Mouse (Mus musculus) induced T-regulatory cell, adult 2 months (primary cell): ENCODE results near the gene Onecut1.
A peak's percentile ranks its signal among the peaks of the same experiment; 100 is the strongest.

Experiments used
- DNase-seq: peaks from one replicate; pipeline ENCODE4 v3.0.0-alpha.2; 2012; ENCODE audit warnings: low read depth

The Onecut1 gene

DNA sequence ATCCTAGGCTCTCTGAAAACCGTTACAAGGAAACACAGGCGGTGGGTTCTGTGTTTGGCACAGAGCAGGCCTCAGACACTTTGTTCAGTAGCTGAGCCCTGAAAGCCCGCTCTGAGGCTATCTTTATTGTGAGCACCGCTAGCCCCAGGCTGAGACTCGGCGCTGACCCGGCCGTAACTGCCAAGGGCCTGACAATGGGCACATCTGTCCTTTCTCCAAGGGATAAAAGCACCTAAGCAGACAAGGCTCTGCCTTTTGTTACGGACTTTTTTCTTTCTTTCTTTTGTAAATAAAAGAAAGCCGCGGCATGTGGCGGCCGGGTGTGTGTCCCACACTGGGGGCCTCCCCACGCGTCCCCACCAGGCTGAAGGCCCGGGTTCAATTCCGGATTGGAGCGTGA lies 1.3 kb upstream of the Onecut1 start:
- DNase-seq, result no peak

DNA sequence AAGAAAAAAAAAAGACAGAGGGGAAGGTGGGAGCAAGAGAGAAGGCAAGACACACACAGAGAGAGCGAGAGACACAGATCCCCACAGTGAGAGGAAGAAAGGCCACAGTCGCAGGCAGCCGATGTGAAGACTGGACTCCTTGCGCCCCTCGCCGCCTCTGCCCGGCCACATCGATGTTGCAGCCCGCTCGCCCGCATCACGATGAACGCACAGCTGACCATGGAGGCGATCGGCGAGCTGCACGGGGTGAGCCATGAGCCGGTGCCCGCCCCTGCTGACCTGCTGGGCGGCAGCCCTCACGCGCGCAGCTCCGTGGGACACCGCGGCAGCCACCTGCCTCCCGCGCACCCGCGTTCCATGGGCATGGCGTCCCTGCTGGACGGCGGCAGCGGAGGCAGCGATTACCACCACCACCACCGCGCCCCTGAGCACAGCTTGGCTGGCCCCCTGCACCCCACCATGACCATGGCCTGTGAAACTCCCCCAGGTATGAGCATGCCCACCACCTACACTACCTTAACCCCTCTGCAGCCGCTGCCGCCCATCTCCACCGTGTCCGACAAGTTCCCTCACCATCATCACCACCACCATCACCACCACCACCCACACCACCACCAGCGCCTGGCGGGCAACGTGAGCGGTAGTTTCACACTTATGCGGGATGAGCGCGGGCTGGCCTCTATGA lies 517 bp downstream of the Onecut1 start:
- no peak for DNase-seq

DNA sequence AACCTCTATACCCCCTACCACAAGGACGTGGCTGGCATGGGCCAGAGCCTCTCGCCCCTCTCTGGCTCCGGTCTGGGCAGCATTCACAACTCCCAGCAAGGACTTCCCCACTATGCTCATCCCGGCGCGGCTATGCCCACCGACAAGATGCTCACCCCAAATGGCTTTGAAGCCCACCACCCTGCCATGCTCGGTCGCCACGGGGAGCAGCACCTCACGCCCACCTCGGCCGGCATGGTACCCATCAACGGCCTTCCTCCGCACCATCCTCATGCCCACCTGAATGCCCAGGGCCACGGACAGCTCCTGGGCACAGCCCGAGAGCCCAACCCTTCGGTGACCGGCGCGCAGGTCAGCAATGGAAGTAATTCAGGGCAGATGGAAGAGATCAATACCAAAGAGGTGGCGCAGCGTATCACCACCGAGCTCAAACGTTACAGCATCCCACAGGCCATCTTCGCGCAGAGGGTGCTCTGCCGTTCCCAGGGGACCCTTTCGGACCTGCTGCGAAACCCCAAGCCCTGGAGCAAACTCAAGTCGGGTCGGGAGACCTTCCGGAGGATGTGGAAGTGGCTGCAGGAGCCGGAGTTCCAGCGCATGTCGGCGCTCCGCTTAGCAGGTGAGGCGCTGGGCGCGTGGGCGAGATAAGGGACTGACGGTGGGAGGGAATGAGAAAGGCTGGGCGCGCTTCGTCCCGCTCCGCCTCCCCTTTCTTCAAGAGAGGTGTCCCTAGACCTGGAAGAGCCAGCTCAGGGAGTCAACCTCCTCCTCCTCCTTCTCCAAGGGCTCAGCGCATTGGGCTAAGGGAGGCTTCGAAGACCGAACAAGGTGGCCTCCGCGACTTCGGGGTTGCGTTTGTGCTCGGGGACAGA lies 1.3 kb downstream of the Onecut1 start:
- DNase-seq, result no peak

DNA sequence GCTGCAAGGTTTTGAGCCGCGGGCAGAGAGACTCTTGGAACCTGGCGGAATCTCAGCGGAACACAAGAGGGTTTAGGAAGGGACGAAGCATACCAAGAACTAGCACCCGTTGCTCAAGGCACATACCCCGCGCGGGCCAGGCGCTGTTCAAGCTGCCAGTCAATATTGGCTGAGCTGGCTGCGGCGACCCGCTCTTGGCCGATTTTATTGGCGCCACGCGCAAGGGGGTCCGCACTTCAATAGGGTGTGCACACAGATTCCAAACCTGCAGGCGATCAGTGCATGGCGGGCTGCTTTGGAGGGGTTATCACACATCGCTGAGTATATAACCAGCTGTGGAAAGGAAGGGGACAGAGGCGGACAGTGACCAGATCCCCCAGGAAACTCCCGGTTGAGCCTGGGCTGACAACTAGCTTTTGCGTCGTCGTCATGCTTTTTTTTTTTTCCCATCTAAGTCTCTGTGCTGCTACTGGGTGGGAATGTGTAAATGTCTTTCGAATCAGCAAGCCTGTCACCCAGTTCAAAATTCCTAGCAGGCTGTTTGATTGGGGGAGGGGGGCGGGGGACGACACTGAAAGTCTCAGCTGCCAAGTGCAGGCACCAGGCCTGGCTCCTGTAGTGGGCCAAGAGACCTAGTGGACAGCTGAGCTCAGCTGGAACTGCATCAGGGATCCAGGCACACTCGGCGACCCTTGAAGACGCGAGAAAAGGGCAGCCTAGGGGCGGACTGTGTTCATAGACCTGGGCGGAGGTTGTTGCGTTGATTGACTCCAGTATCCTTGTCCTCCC lies 2.1 kb downstream of the Onecut1 start:
- DNase-seq, result no peak

DNA sequence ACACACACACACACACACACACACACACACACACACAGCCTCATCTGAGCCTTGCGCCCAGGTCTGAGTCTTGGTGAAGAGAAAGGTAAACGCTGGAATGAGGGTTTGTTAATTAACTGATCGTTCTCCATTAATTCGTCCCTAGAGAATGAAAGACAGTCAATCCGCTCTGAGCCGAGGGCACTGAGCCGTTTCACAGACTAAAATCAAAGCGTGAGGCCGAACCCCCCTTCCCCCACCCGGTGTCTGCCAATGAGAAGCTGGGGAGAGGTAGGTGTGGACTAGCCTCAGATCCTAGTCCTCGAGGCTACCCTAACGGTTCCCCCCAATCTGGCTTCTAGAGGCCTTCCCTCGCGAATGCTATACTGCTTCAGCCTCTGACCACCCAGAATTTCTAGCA lies 2.8 kb downstream of the Onecut1 start:
- DNase-seq, result no peak

DNA sequence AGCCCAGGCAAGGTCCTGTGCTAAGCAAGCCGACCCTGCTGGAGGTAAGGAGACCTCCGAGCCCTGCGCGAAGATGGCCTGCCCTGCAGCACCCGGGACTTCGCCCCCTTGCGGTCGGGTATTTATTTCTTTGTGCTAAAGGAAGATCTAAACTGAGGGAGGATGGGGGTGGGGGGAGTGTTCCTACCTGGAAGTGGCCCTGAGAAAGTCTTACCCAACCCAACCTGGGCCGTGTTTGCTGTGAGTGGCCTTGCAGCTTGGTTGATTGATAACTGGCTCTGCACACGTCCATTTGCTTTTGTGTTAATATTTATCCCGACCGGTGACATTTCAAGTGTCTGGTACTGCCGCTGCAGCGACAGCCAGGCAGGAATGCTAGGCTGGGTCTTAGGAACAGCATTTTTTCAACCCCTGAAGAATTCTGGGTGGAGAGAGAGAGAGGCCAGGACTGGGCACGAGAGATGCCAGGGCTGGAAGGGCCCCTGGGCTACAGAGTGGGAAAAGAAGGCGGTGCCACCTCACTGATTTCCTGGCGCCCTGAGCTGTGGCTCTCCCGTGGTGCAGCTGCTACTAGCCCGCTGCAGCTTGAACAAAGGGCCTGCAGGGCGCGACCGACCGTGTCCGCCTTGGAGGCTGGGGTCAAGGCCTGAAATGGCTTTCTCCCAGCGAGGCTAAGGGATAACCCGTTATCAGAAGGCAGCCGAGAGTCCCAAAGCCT lies 5.0 kb downstream of the Onecut1 start:
- no peak for DNase-seq

DNA sequence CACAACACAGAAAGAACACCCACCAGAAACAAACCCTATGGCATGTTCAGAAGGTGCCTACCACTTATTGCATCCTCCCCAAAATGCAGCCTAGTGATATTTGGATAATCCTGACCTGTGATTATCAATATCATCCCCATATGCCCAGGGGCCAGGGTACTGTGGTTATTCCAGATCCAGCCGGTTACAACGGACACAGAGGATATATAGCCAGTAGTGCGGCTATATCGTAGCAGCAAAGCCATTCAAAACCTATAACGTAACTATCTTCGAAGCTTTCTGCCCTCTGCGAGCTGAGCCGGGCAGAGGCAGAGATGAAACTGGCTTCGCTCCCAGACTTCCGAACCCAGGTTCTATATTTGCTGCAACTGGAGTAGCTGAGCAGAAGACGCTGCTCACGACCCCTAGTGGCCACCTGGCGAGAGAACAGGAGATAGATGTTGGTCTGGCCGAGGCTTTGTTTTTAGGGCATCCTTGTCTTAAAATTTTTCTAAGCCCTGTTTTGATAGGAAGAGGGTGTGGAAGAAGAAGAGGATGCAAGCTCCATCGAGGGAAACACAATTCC lies 6.0 kb downstream of the Onecut1 start:
- DNase-seq, result peak; percentile 37

DNA sequence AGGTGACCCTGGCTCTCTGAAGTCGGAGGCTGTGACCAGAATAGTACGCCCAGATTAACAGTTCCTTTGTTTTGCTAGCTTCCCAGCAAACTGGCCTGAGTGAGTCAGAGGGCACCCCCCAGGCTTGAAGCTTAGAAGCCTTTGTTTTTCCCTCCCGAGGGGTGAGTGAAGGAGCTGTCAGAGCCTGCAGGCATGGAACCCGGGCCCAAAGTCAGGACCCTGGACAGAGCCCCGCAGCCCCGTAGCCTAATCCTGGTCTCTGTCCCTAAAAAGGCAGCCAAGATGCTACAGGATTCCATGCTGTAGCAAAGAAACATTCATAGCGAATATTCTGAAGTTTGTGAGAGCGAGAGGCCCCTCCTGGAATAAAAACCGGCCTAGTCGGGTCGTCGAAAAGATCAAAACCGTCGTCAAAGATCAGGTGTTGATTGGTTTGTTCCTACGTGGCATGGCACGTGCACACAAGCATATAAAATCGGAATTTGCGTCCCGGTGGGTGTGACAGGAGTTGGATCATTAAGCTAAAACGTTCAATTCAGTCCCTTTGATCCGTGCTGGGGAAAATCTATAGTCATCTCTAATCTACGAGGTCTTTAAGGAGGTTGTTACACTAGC lies 6.7 kb downstream of the Onecut1 start:
- DNase-seq, result no peak

DNA sequence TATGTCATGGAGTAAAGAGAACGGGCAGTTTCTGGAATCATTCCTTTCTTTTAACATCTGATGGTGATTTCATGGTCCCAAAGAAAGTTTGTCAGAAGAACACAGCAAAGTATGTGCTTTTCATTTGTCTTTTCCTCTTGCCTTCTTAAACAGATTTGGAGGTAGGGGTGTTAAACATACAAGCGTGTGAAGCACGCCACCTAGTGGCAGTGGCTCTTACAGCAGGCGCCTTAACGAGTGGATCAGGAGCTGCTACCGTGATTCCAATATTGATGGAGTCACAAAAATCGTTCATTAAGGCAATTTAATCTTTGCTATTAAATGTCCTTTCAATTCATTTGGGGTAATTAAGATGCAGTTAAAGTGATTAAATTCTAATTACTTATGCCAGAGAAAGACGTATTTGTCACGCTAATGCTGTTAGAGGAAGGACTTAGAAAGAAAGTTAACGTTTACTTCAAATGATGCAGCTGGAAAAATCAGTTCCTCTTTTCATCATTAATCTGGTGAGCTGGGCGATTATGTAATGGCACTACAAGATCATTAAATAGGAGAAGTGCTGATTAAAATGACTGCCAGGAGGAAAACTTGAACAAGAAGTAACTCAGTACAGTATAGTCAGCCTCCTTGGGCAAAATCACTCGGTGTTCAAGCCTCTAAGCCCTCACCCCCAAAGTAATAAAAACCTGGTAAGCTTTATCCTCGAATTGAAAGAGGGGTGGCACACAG lies 9.4 kb downstream of the Onecut1 start:
- peak; percentile 65 for DNase-seq

DNA sequence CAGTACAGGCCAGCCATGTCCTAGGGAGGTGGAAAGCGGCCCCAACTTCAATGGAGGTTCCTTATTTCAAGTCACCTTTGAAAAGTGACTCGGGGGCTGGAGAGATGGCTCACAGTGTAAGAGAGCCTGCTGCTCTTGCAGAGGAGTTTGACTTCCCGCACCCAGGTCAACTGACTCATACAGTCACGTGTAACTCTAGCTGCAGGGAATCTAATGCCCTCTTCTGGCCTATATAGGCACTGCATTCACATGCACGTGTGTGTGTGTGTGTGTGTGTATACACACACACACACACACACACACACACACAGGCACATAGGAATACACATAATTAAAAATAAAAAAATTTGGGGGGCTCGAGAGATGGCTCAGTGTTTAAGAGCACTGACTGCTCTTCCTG lies 14.6 kb downstream of the Onecut1 start:
- no peak for DNase-seq

DNA sequence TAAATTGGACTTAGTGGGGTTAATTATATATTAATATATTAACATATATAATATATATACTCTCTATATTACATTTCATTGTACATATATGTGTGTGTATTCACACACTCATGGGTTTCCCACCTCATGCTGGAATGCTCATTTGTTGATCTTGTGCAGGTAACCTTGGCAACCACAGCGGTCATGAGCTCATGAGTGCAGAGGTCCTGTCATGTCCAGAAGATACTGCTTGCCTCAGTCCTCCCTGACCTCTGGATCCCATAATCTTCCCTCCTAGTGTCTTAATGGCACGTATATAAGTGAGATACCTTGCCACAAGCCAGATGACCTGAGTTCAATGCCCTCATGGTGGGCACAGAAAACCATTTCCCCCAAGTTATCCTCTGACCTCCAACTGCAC lies 16.0 kb downstream of the Onecut1 start:
- DNase-seq, result no peak

DNA sequence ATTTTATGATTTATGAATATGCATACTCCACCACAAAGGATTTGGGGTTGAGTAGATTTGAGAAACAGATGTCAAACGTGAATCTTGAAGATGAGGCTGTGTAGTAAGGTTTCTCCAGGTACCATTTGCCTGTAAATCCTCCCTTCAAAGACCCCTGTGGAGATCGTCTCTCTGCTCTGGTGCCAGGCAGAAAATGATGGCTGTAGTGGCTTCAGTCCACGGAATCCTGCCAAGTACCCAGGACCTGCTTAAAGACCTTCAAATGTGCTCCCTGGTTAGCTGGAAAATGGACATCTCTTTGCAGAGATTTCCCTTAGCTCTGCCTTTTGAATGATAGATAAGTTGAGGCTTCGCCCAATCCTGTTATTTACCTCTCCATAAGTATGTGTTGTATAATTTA lies 26.1 kb downstream of the Onecut1 start:
- DNase-seq, result no peak

DNA sequence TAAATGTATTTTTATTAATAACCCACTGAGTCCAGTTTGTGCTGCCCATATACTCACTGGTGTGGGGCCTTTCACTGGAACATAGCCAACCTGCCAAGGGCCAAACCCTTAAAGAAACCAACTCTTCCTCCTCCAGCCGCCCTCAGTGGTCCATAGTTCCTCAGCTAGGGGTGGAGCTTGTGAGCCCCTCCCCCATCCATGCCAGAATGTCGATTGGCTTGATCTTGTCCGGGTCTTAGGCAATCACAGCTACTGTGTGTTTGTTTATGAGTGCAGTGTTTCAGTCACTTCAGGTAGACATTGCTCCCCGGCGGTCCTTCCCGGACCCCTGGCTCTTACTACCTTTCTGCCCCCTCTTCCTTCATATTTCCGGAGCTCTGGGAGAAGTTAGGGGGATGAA lies 35.0 kb downstream of the Onecut1 start:
- no peak for DNase-seq

DNA sequence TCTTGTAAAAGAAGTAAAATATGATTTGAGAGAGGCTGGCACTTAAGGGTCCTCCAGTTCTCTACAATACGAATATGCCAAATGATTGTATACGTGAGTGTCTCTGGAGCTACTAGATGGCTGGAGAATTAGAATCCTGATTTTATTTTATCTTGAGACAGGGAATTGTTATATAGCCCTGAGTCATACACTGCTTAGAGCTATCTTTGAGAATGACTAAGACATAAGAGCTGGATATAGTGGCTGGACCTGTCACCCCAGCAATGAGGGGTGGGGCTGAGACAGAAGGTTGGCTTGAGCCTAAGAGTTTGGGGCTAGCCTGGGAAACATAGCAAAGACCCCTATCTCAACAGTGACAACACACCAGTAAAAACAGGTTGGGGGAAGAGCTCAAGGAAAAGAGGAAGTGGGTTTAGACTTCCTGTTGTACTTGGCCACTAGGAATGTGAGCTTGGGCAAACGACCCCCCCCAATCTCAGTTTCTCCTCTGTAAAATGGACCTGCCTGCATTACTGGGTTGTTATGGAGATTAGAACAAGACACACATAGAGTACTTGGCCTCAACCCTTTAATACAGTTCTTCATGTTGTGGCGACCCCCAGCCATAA lies 35.8 kb downstream of the Onecut1 start:
- DNase-seq, result no peak

DNA sequence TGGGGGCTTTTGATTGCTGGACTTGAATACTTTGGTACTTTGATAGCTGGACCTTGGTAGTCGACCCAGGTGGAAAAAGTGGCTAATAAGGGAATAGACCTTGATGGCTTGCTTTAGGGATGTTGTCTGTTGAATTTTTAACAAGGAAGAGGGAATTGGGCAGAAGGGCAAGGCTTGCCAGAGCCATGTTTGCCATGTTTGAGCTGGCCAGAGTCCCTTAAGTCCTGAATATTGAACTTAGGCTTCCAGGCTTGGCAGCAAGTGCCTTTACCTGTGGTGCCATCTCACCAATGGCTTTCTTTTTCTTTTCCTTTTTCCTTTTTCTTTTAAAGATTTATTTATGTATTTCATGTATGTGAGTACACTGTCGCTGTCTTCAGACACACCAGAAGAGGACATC lies 38.4 kb downstream of the Onecut1 start:
- DNase-seq, result no peak

DNA sequence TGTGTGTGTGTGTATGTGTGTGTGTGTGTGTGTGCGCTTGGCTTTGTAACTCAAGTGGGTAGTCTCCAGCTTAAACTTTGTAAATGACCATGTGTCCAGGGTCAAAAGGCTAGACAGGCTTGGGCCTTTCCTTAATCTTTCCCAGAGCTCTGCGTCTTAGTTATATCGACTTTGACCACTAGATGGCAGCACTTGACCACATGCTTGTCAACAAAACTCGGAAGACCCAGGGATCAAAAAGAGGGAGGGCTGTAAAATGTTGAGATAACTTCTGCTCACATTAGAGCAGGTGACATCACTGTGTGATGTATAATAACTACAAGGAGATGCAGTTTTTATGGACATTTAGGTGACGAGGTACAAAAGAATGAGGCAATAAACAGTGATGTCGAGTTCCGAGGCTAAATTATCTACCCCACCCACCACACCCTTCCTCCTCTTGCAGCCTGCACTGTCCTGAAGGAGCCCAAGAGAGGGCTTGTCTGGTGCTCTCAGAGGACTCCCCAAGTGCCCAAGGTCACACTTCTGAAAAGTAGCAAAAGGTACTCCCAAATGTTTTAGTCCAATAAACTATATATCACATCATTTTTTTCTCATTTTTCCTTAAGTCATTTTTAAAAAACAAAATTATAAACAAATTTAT lies 43.3 kb downstream of the Onecut1 start:
- DNase-seq, result peak; percentile 87

DNA sequence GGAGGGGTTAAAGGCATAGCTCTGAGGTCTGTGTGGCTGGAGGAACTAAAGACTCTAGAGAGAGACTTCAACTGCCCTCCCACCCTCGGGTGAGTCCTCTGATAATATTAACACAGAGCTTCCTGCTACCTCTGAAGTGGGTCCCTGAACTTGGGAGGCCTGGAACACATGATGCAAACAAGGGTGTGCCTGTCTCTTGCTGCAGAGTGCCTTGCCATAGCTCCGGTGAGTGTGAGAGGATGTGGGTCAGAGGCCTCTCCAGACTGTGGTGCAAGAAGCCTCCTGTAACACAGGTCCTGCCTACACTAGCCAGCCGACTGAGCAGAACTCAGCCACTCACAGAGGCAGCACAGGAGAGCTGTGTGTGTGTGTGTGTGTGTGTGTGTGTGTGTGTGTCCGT lies 45.2 kb downstream of the Onecut1 start:
- DNase-seq, result peak; percentile 20

DNA sequence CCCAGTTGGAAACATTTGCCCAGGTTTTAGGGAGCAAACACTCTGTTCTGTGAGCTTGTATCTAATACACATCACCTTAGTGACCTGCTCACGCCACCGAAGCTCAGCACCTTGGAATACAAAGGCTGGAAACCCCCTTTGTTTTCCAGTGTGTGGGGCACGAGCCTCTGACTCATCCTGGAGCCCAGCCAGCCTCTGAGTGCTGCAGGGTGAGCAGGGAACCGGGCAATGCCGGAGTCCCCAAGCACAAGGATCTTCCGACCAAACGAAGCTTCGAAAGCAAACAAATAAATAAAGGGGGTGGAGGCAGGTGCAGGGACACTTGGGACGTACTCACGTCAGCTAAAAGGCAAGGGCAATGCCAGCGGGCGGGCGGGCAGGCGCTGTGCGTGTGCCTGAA lies 47.5 kb downstream of the Onecut1 start:
- DNase-seq, result no peak

DNA sequence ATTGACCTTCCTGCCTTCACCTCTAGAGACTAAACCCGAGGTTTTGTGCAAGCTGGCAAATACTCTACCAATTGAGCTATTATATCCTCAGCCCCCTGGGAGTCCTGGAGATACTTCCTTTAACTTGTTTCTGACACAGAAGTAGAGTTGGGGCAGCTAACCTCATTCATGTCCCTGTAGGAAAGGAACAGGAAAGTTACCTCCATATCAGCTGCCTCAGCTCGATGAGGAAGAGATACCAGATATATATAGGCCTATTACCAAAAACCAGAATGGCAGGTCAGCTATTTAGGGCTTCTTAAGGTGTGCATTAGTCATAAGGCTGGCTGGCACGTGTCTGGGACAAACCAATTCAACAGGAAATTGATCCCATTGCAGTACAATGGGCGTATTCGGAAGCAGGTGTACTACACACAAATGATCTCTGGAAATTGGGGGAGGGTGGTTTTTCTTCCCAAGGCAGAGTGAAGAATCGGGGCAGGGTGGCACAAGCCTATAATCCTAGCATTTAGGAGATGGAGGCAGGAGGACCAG lies 48.6 kb downstream of the Onecut1 start:
- DNase-seq, result no peak
